Mouse (Mus musculus) MEL (cell line): Measurements from ENCODE around the gene Negr1. TPM values are rescaled to one million over a fixed set of nuclear protein-coding genes. Genes with fewer than 3 reads are reported as not detected.

Experiments
- DNase-seq: peaks from one replicate; pipeline ENCODE4 v3.0.0; 2011; ENCODE audit warnings: low read depth, low spot score
- H3K27ac ChIP-seq: 2 replicates; pipeline ENCODE4 v1.5.1; 2012; ENCODE audit warnings: low read depth, mild to moderate bottlenecking, control low read depth, low read length, moderate library complexity; ENCODE audit not compliant: control insufficient read depth
- H3K27me3 ChIP-seq, 2 experiments: fragments of 150-350 bp in 1 of 2; sonication (generic) in 1 of 2; 2 replicates each; pipeline ENCODE4 v1.6.1; 2012; ENCODE audit warnings: low read length in 2 of 2, mild to moderate bottlenecking in 2 of 2, improper control_type of control experiment in 1 of 2, moderate library complexity in 1 of 2; ENCODE audit not compliant: insufficient read depth in 2 of 2, control insufficient read depth in 1 of 2
- H3K36me3 ChIP-seq, 2 experiments: 2 replicates each; pipeline ENCODE4 v1.6.1; 2012 to 2014; ENCODE audit warnings: low read length in 2 of 2, improper control_type of control experiment in 1 of 2, inconsistent platforms in 1 of 2, mild to moderate bottlenecking in 1 of 2; ENCODE audit not compliant: insufficient read depth in 2 of 2, control insufficient read depth in 1 of 2
- H3K4me1 ChIP-seq, 2 experiments: fragments of 150-350 bp in 1 of 2; sonication (generic) in 1 of 2; 2 replicates each; pipeline ENCODE4 v1.6.1; 2012; ENCODE audit warnings: low read length in 2 of 2, improper control_type of control experiment in 1 of 2, mild to moderate bottlenecking in 1 of 2; ENCODE audit not compliant: insufficient read depth in 2 of 2, control insufficient read depth in 1 of 2
- H3K4me3 ChIP-seq, 2 experiments: fragments of 150-350 bp in 1 of 2; sonication (generic) in 1 of 2; 2 replicates each; pipeline ENCODE4 v1.5.1; 2012; ENCODE audit warnings: low read depth in 2 of 2, low read length in 2 of 2, mild to moderate bottlenecking in 2 of 2, moderate library complexity in 2 of 2, control low read depth in 1 of 2, improper control_type of control experiment in 1 of 2; ENCODE audit not compliant: control insufficient read depth in 1 of 2, insufficient read depth in 1 of 2
- H3K79me2 ChIP-seq: 2 replicates; pipeline ENCODE4 v1.6.1; 2012; ENCODE audit warnings: mild to moderate bottlenecking, low read length, moderate library complexity; ENCODE audit not compliant: control insufficient read depth, poor library complexity, insufficient read depth
- H3K9ac ChIP-seq: 2 replicates; pipeline ENCODE4 v1.6.1; 2012; ENCODE audit warnings: low read depth, mild to moderate bottlenecking, control low read depth, low read length, moderate library complexity; ENCODE audit not compliant: control insufficient read depth, poor library complexity, severe bottlenecking
- H3K9me3 ChIP-seq: fragments of 150-350 bp; sonication (generic); replicated peaks from 2 replicates; pipeline ENCODE4 v1.6.1; 2012; ENCODE audit warnings: mild to moderate bottlenecking, low read length, improper control_type of control experiment, moderate library complexity; ENCODE audit not compliant: insufficient read depth
- BHLHE40 ChIP-seq: IDR thresholded peaks from 2 replicates; pipeline ENCODE4 v1.6.1; 2012; ENCODE audit warnings: low read depth, mild to moderate bottlenecking, inconsistent platforms, low read length, improper control_type of control experiment, borderline replicate concordance
- CHD2 ChIP-seq: IDR thresholded peaks from 2 replicates; pipeline ENCODE4 v1.6.1; 2011; ENCODE audit warnings: low read length, improper control_type of control experiment
- CTCF ChIP-seq, 3 experiments: IDR thresholded peaks in 2 of 3; conservative IDR thresholded peaks in 1 of 3; 2 replicates each; pipeline ENCODE4 v1.5.1; 2011 to 2012; ENCODE audit warnings: low read length in 3 of 3, low read depth in 2 of 3, mild to moderate bottlenecking in 2 of 3, improper control_type of control experiment in 1 of 3, inconsistent platforms in 1 of 3, mixed read lengths in 1 of 3, moderate library complexity in 1 of 3; ENCODE audit not compliant: control insufficient read depth in 1 of 3, insufficient read depth in 1 of 3, poor library complexity in 1 of 3, severe bottlenecking in 1 of 3
- MAX ChIP-seq: IDR thresholded peaks from 2 replicates; pipeline ENCODE4 v1.6.1; 2011; ENCODE audit warnings: low read length, improper control_type of control experiment
- MEF2A ChIP-seq: IDR thresholded peaks from 2 replicates; pipeline ENCODE4 v1.6.1; 2014; ENCODE audit warnings: low read depth, mild to moderate bottlenecking, inconsistent platforms, low read length, improper control_type of control experiment; ENCODE audit not compliant: poor library complexity, insufficient replicate concordance, severe bottlenecking; ENCODE audit errors: extremely low read depth
- MYB ChIP-seq: IDR thresholded peaks from 2 replicates; pipeline ENCODE4 v1.6.1; 2011; ENCODE audit warnings: mild to moderate bottlenecking, low read depth, low read length, improper control_type of control experiment
- POLR2A ChIP-seq, 2 experiments: IDR thresholded peaks; 2 replicates each; pipeline ENCODE4 v1.6.1; 2011 to 2012; ENCODE audit warnings: low read length in 2 of 2, mild to moderate bottlenecking in 2 of 2, control low read depth in 1 of 2, improper control_type of control experiment in 1 of 2, low read depth in 1 of 2, moderate library complexity in 1 of 2; ENCODE audit not compliant: control insufficient read depth in 1 of 2, insufficient read depth in 1 of 2, poor library complexity in 1 of 2
- POLR2AphosphoS2 ChIP-seq: IDR thresholded peaks from 2 replicates; pipeline ENCODE4 v1.6.1; 2011; ENCODE audit warnings: low read length, improper control_type of control experiment
- POLR2AphosphoS5 ChIP-seq: IDR thresholded peaks from 2 replicates; pipeline ENCODE4 v1.6.1; 2012; ENCODE audit warnings: low read depth, borderline replicate concordance, mild to moderate bottlenecking, inconsistent platforms, low read length, moderate library complexity, mixed read lengths
- RAD21 ChIP-seq: IDR thresholded peaks from 2 replicates; pipeline ENCODE4 v1.6.1; 2011; ENCODE audit warnings: mild to moderate bottlenecking, low read depth, low read length, improper control_type of control experiment
- RCOR1 ChIP-seq: IDR thresholded peaks from 2 replicates; pipeline ENCODE4 v1.6.1; 2012; ENCODE audit warnings: low read depth, mild to moderate bottlenecking, inconsistent platforms, low read length, improper control_type of control experiment
- SMC3 ChIP-seq: IDR thresholded peaks from 2 replicates; pipeline ENCODE4 v1.6.1; 2011; ENCODE audit warnings: low read depth, low read length, improper control_type of control experiment
- TBP ChIP-seq: IDR thresholded peaks from 2 replicates; pipeline ENCODE4 v1.8.0; 2011; ENCODE audit warnings: low read depth, low read length, improper control_type of control experiment
- USF2 ChIP-seq, 2 experiments: IDR thresholded peaks; 2 replicates each; pipeline ENCODE4 v1.6.1; 2011 to 2012; ENCODE audit warnings: improper control_type of control experiment in 2 of 2, low read length in 2 of 2, borderline replicate concordance in 1 of 2, inconsistent platforms in 1 of 2, low read depth in 1 of 2, mild to moderate bottlenecking in 1 of 2; ENCODE audit not compliant: insufficient read depth in 1 of 2
- ZKSCAN1 ChIP-seq: IDR thresholded peaks from 2 replicates; pipeline ENCODE4 v1.6.1; 2012; ENCODE audit warnings: low read depth, mild to moderate bottlenecking, inconsistent platforms, low read length, improper control_type of control experiment, moderate library complexity
- ZMIZ1 ChIP-seq: IDR thresholded peaks from 2 replicates; pipeline ENCODE4 v1.6.1; 2012; ENCODE audit warnings: low read depth, mild to moderate bottlenecking, inconsistent platforms, low read length, improper control_type of control experiment, moderate library complexity
- ZNF384 ChIP-seq: IDR thresholded peaks from 2 replicates; pipeline ENCODE4 v1.6.1; 2012; ENCODE audit warnings: low read depth, mild to moderate bottlenecking, inconsistent platforms, low read length, improper control_type of control experiment
- polyA plus RNA-seq, 2 experiments: library from polyadenylated mRNA; stranded (reverse) in 1 of 2; unstranded in 1 of 2; fragments of >175 nt in 1 of 2; fragments of >200 nt in 1 of 2; gene quantifications; 2 replicates each; pipeline versions ENCODE4 v1.2.1 to v1.2.4; 2012; ENCODE audit warnings: low replicate concordance in 2 of 2, low read depth in 1 of 2; ENCODE audit not compliant: insufficient read length in 2 of 2, insufficient read depth in 1 of 2, missing spikeins in 1 of 2
- total RNA-seq: library from RNA; depleted of rRNA; stranded (reverse); fragments of 300-350 nt; gene quantifications from 2 replicates; pipeline ENCODE4 v1.2.3, GENCODE M21; 2012

Negr1 gene
- total and polyA plus RNA-seq, 3 experiments = not detected

DNA sequence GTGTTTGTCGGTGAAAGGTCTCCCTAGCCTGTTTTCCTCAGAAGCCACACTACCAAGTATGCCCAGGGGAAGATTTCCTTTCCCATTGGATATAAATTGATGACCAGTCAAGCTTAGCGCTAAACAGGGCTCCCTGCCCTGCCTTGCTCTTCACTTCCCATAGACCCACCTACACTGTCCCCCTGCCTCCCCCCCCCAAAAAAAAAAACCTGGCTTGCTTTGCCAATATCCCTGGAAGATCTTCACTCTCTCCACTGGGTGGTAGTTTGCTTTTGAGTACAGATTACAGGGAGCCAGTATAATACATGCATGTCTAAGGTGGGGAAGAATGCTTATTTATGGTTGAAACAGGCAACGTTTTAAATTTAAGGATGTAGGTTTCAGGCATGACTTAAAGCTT, 1.8 kb downstream of the Negr1 start:
- no peak overlapping the region for H3K27ac ChIP-seq
- H3K27me3 ChIP-seq = no peaks in the 10 kb centered on the region
- no peak for DNase-seq
- no peaks in the 10 kb centered on the region for H3K36me3 ChIP-seq
- H3K9me3 ChIP-seq = no peaks in the 10 kb centered on the region
- H3K9ac ChIP-seq = no peak overlapping the region
- no peak overlapping the region for H3K4me3 ChIP-seq
- H3K4me1 ChIP-seq = no peaks in the 10 kb centered on the region
- TF ChIP-seq BHLHE40 (no peak), ZKSCAN1 (no peak), CHD2 (no peak), TBP (no peak), SMC3 (no peak), MAX (no peak), ZNF384 (no peak), MYB (no peak), MEF2A (no peak), CTCF (IDR thresholded peaks at IDR 0.05 in 2 of 3, conservative IDR thresholded peaks at IDR 0.05 in 1 of 3; ENCODE audit: control insufficient read depth in 1 of 3, insufficient read depth in 1 of 3, low read depth in 2 of 3, low read length in 3 of 3, poor library complexity in 1 of 3, severe bottlenecking in 1 of 3) (no peak), RCOR1 (no peak)
- no peaks in the 10 kb centered on the region for H3K79me2 ChIP-seq

DNA sequence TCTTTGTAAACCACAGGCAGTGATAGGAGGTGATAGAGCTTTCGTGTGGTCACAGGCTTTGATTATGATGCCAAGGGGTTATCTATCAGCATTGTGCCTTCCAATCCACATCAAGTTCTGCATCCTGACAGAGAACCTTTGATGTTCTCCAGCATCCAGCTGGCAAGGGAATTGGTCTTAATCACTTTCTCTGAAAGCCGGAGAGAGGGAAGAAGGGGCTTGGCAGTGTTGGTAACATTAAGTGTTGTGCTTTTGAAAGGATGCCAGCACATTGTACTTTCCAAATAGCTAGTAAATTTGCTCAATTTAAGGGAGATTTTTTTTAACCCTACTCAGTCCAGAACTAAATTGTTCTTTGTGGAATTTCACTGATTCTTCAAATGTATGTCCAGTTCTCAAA, 11.9 kb downstream of the Negr1 start:
- H3K4me1 ChIP-seq = no peaks in the 10 kb centered on the region
- H3K4me3 ChIP-seq = no peak overlapping the region
- H3K36me3 ChIP-seq = no peaks in the 10 kb centered on the region
- H3K9me3 ChIP-seq = no peaks in the 10 kb centered on the region
- no peaks in the 10 kb centered on the region for H3K27me3 ChIP-seq
- no peaks in the 10 kb centered on the region for H3K79me2 ChIP-seq
- H3K9ac ChIP-seq = no peak overlapping the region
- no peak overlapping the region for H3K27ac ChIP-seq
- DNase-seq = no peak
- no peak for TF ChIP-seq ZMIZ1
- no peak for TF ChIP-seq POLR2A (IDR thresholded peaks at IDR 0.05; ENCODE audit: control insufficient read depth in 1 of 2, insufficient read depth in 1 of 2, low read depth in 1 of 2, low read length in 2 of 2, poor library complexity in 1 of 2)
- no peak for TF ChIP-seq RAD21
- no peak for TF ChIP-seq POLR2AphosphoS5
- TF ChIP-seq USF2 (IDR thresholded peaks at IDR 0.05; ENCODE audit: borderline replicate concordance in 1 of 2, insufficient read depth in 1 of 2, low read depth in 1 of 2, low read length in 2 of 2) = no peak
- no peak for TF ChIP-seq POLR2AphosphoS2
- no peak for TF ChIP-seq BHLHE40
- no peak for TF ChIP-seq MYB
